Mouse (Mus musculus) hindbrain, embryonic 11.5 days (tissue): Measurements from ENCODE around the gene Ttll10. TPM values are rescaled to one million over a fixed set of nuclear protein-coding genes. Genes with fewer than 3 reads are reported as not detected.

ENCODE experiments used
- ATAC-seq: fragments of 200-750 bp; cut with Nextera tagmentation; 2 replicates; pipeline ENCODE4 v1.8.0; 2017; ENCODE audit warnings: mild to moderate bottlenecking, moderate TSS enrichment, moderate library complexity; ENCODE audit not compliant: low FRiP score
- DNase-seq: peaks from one replicate; pipeline ENCODE4 v3.0.0-alpha.2; 2015; ENCODE audit warnings: low spot score
- H3K27ac ChIP-seq: fragments of 300-500 bp; sonication (generic); 2 replicates; pipeline ENCODE4 v1.5.1; 2014; ENCODE audit warnings: mild to moderate bottlenecking, low read depth, low read length
- H3K27me3 ChIP-seq: fragments of 300-500 bp; sonication (generic); 2 replicates; pipeline ENCODE4 v1.6.1; 2014; ENCODE audit warnings: mild to moderate bottlenecking, low read length, moderate library complexity, mixed read lengths; ENCODE audit not compliant: control insufficient read depth, insufficient read depth
- H3K36me3 ChIP-seq: fragments of 300-500 bp; sonication (generic); 2 replicates; pipeline ENCODE4 v1.6.1; 2014; ENCODE audit warnings: mild to moderate bottlenecking, low read length, moderate library complexity, mixed read lengths; ENCODE audit not compliant: control insufficient read depth, insufficient read depth
- H3K4me1 ChIP-seq: fragments of 300-500 bp; sonication (generic); replicated peaks from 2 replicates; pipeline ENCODE4 v1.6.1; 2014; ENCODE audit warnings: low read length, mixed read lengths; ENCODE audit not compliant: control insufficient read depth, insufficient read depth
- H3K4me2 ChIP-seq: fragments of 300-500 bp; sonication (generic); replicated peaks from 2 replicates; pipeline ENCODE4 v1.6.1; 2014; ENCODE audit warnings: mild to moderate bottlenecking, low read depth, low read length
- H3K4me3 ChIP-seq: fragments of 300-500 bp; sonication (generic); 2 replicates; pipeline ENCODE4 v1.5.1; 2014; ENCODE audit warnings: low read depth, low read length
- H3K9ac ChIP-seq: fragments of 300-500 bp; sonication (generic); 2 replicates; pipeline ENCODE4 v1.6.1; 2014; ENCODE audit warnings: low read depth, low read length
- H3K9me3 ChIP-seq: fragments of 300-500 bp; sonication (generic); 2 replicates; pipeline ENCODE4 v1.6.1; 2016; ENCODE audit warnings: low read length; ENCODE audit not compliant: control insufficient read depth
- WGBS: fragments of 180-500 bp; shearing (Covaris S2); extraction: QIAGEN DNeasy Blood & Tissue Kit; methylation state at CpG from one replicate; pipeline ENCODE4 v1.1.7; 2014; 5-methylcytosine and 5-hydroxymethylcytosine counted together
- microRNA counts: library from miRNA; unstranded; fragments of <30 nt; microRNA quantifications from one replicate; lab custom pipeline; 2015
- polyA plus RNA-seq: library from polyadenylated mRNA; unstranded; fragments of >200 nt; fragmentation: Nextera tagmentation; extraction: Ambion mirVana; gene quantifications from 2 replicates; pipeline ENCODE4 v1.2.1, GENCODE M21; 2014

The Ttll10 gene
- polyA plus RNA-seq, 1 experiment from 2014 or later = not detected

DNA sequence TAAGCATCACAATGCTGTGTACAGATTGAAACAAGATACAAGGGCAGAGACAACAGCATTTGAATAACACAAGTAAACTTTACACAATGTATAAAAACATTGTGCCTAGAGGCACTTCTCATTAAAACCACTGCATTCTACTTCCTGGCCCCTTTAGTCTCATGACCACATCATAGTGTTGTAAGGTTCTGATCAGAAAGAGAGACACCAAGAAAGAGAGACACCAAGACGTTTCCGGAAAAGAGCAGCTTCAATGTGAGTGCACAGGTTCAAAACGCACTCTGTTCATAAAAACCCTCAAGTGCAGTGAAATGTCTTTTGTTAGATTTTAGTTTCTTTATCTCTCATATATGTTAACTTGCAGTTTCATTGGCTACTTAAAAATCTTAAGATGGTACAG, 55.1 kb downstream of the Ttll10 start:
- DNase-seq (no peak), ATAC-seq (no peak)
- Histone ChIP-seq H3K9ac (no peak overlapping the region), H3K27me3 (no peaks in the 10 kb centered on the region), H3K36me3 (peaks cover 29% of the 10 kb centered on the region), H3K9me3 (no peaks in the 10 kb centered on the region), H3K4me3 (no peak overlapping the region), H3K4me2 (no peak overlapping the region), H3K27ac (no peak overlapping the region), H3K4me1 (no peaks in the 10 kb centered on the region)
- 95% methylated on average over 3 of the region's 3 CpGs for WGBS

DNA sequence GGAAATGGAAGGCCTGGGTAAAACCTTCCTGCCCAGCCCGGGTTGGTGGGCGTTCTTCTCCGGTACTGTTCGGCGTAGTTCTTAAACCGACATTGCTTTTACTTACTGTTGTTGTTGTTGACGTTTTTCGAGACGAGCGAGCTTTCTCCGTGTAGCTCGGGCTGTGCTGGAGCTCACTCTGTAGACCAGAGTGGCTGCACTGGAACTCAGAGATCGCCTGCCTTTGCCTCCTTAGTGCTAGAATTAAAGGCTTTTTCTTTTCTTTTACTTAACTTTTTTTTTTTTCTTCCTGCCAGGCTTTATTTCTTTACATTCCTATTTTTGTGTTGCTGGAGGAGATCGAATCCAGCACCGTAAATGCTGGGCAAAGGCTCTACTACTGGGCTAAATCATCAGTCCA, 65.6 kb downstream of the Ttll10 start:
- DNase-seq = no peak

DNA sequence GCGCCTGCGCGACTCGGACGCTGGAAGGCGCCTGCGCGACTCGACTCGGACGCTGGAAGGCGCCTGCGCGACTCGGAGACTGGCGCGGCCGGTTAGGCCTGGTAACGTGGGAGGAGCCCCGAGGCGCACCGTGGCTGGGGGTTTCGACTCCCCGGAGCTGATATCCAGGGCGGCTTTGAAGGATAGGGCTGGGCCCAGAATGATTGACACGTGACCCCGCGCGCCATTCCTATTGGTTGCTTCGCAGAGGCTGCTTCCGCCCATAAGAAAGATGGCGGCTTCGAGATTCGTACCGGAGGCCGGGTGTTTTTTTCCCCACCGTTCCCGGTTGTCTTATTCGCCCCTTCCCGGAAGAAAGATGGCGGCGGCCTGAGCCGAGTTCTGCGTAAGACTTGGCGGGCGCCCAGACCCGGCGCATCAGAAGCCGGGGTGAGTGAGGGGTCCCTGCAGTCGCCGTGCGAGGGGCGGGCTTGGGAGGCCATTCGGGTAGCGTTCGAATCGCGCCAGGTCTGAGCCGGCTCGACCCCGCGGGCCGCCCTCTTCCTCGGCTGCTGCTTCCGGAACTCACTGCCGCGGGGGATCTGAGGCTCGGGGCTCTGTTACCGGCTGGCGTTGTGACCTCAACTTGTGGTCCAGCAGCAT, 66.2 kb downstream of the Ttll10 start:
- under 1% methylated on average over 70 of the region's 70 CpGs for WGBS
- peak overlapping the region; percentile 60 for H3K4me2 ChIP-seq
- H3K36me3 ChIP-seq = no peaks in the 10 kb centered on the region

More for the DNA sequence above, 65.6 kb downstream of the Ttll10 start:
- Histone ChIP-seq H3K4me1 (peaks cover 13% of the 10 kb centered on the region), H3K9me3 (no peaks in the 10 kb centered on the region), H3K27ac (peak overlapping the region; percentile 92), H3K36me3 (no peaks in the 10 kb centered on the region), H3K9ac (peak overlapping the region; percentile 72), H3K4me3 (peak overlapping the region; percentile 85), H3K27me3 (no peaks in the 10 kb centered on the region), H3K4me2 (peak overlapping the region; percentile 60)
- no peak for ATAC-seq
- WGBS = 7% methylated on average over 15 of the region's 15 CpGs

GRCm38 (mm10) chr4:155992241-155992905, 66.8 kb downstream of the Ttll10 start, which contains the start of the genes B3galt6 and Sdf4:
B3galt6 (minus strand) TSS chr4:155992649.
Sdf4 (plus strand) TSS chr4:155992872.
- no peaks in the 10 kb centered on the region for H3K36me3 ChIP-seq
- under 1% methylated on average over 96 of the region's 99 CpGs for WGBS
- peak within 1 kb of the TSS; percentile 79 for H3K9ac ChIP-seq
- peak within 1 kb of the TSS; percentile 98 for H3K4me2 ChIP-seq
- peak; percentile 87 for DNase-seq
- H3K4me3 ChIP-seq = peak within 1 kb of the TSS; percentile 85
- H3K27me3 ChIP-seq = no peaks in the 10 kb centered on the region
- H3K9me3 ChIP-seq = no peaks in the 10 kb centered on the region
- ATAC-seq = peak; percentile 87
- H3K4me1 ChIP-seq = peaks cover 13% of the 10 kb centered on the region
- H3K27ac ChIP-seq = peak within 1 kb of the TSS; percentile 92

More for the DNA sequence above, 66.2 kb downstream of the Ttll10 start:
- H3K9me3 ChIP-seq = no peaks in the 10 kb centered on the region
- peak; percentile 96 for DNase-seq
- H3K9ac ChIP-seq = peak overlapping the region; percentile 72
- H3K27me3 ChIP-seq = no peaks in the 10 kb centered on the region
- peak overlapping the region; percentile 85 for H3K4me3 ChIP-seq
- H3K4me1 ChIP-seq = peaks cover 13% of the 10 kb centered on the region
- peak overlapping the region; percentile 92 for H3K27ac ChIP-seq
- peak; percentile 87 for ATAC-seq

- H3K4me3 ChIP-seq = peak overlapping the region; percentile 85
- H3K4me1 ChIP-seq = peaks cover 13% of the 10 kb centered on the region
- H3K36me3 ChIP-seq = no peaks in the 10 kb centered on the region
- H3K9ac ChIP-seq = peak overlapping the region; percentile 79
- no peaks in the 10 kb centered on the region for H3K9me3 ChIP-seq
- no peaks in the 10 kb centered on the region for H3K27me3 ChIP-seq
- peak overlapping the region; percentile 86 for H3K27ac ChIP-seq
- no peak; the same call in 1 of the 2 replicates for ATAC-seq
- 33% methylated on average over 37 of the region's 37 CpGs for WGBS
- H3K4me2 ChIP-seq = peak overlapping the region; percentile 98
- DNase-seq = no peak
Measured at GRCm38 (mm10) chr4:155991908-155992230, 67.3 kb downstream of the Ttll10 start.

DNA sequence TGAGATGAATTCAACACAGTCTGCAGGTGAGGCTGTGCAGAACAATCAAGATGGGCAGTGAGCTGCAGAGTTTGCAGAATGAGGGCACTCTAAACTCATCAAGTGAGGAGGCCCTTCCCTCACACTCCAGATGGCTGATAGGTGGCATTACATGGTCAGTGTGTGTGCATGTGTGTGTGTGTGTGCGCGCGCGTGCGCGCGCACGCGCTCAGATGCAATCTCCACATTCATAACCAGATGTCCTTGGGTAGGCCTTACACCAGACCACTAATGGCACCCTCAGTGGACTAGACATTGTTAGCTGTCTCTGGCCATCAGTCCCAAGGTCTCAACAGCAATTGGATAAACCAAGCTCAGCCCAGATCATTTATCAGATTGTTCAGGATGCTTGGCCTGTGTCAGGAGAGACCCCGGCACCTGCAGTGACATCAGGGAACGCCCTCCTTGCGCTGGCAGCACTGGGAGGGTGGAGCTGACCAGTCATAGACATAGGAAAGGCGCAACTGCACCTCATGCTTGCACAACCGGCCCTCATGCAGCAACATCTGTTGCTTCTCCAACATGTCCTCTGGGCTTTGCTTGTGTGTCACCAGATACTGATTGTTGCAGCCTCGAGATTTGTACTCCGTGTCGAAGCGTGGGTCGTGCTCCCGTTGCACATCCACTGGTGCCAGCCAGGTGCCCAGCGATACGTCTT, 67.9 kb downstream of the Ttll10 start:
- H3K36me3 ChIP-seq = no peaks in the 10 kb centered on the region
- H3K4me1 ChIP-seq = peaks cover 13% of the 10 kb centered on the region
- H3K9me3 ChIP-seq = no peaks in the 10 kb centered on the region
- DNase-seq = no peak
- no peaks in the 10 kb centered on the region for H3K27me3 ChIP-seq
- H3K4me3 ChIP-seq = peak overlapping the region; percentile 85
- WGBS = 88% methylated on average over 22 of the region's 22 CpGs
- H3K9ac ChIP-seq = peak overlapping the region; percentile 79
- no peak; the same call in 1 of the 2 replicates for ATAC-seq
- peak overlapping the region; percentile 98 for H3K4me2 ChIP-seq
- H3K27ac ChIP-seq = no peak overlapping the region

MicroRNAs encoded within 50 kb of the gene (microRNA counts, 519-probe panel; counts per million panel counts)
- microRNA mmu-miR-200a (lab: Ali Mortazavi, UCI) = 892 counts per million, percentile 1 among the panel's probes with 10 or more counts
- microRNA mmu-miR-200b (lab: Ali Mortazavi, UCI) = 4,091 counts per million, percentile 38 among the panel's probes with 10 or more counts
- 4,626 counts per million, percentile 52 among the panel's probes with 10 or more counts for microRNA mmu-miR-429 (lab: Ali Mortazavi, UCI)

Other genes with a start within 250 kb of the Ttll10 start
- 163 and 170 TPM in 2 replicates for gene Ccnl2, start 246.9 kb downstream of the Ttll10 start, polyA plus RNA-seq
- 112 and 123 TPM in 2 replicates for gene Aurkaip1, start 228.1 kb downstream of the Ttll10 start, polyA plus RNA-seq
- gene Mxra8, start 219.7 kb downstream of the Ttll10 start, polyA plus RNA-seq = 31.1 and 36.8 TPM in 2 replicates
- 7.5 and 8.8 TPM in 2 replicates for gene Dvl1, start 212.0 kb downstream of the Ttll10 start, polyA plus RNA-seq
- gene Tas1r3, start 196.1 kb downstream of the Ttll10 start, polyA plus RNA-seq = 0.46 TPM in 2 replicates
- gene Cptp, start 190.0 kb downstream of the Ttll10 start, polyA plus RNA-seq = 19.8 and 22.7 TPM in 2 replicates
- gene Ints11, start 189.9 kb downstream of the Ttll10 start, polyA plus RNA-seq = 93.1 and 95.4 TPM in 2 replicates
- 41.6 and 43.2 TPM in 2 replicates for gene Pusl1, start 167.6 kb downstream of the Ttll10 start, polyA plus RNA-seq
- gene Acap3, start 167.6 kb downstream of the Ttll10 start, polyA plus RNA-seq = 29.0 and 34.7 TPM in 2 replicates
- gene Ube2j2, start 115.6 kb downstream of the Ttll10 start, polyA plus RNA-seq = 142 and 160 TPM in 2 replicates
- gene C1qtnf12, start 97.1 kb downstream of the Ttll10 start, polyA plus RNA-seq = 21.0 and 24.0 TPM in 2 replicates
- gene B3galt6, start 66.8 kb downstream of the Ttll10 start, polyA plus RNA-seq = 18.2 and 19.4 TPM in 2 replicates
- gene Sdf4, start 66.5 kb downstream of the Ttll10 start, polyA plus RNA-seq = 136 and 143 TPM in 2 replicates
- 0.39 and 0.73 TPM in 2 replicates for gene Tnfrsf4, start 45.6 kb downstream of the Ttll10 start, polyA plus RNA-seq
- gene Tnfrsf18, start 33.2 kb downstream of the Ttll10 start, polyA plus RNA-seq = 0.74 and 2.4 TPM in 2 replicates
- gene 9430015G10Rik, start 50.6 kb upstream of the Ttll10 start, polyA plus RNA-seq = 44.0 and 44.4 TPM in 2 replicates
- gene Rnf223, start 71.1 kb upstream of the Ttll10 start, polyA plus RNA-seq = 0.73 and 0.76 TPM in 2 replicates
- gene Agrn, start 138.1 kb upstream of the Ttll10 start, polyA plus RNA-seq = 79.7 and 80.7 TPM in 2 replicates
- gene Isg15, start 141.4 kb upstream of the Ttll10 start, polyA plus RNA-seq = 0.54 and 1.2 TPM in 2 replicates
- 2.0 and 3.1 TPM in 2 replicates for gene AW011738, start 143.9 kb upstream of the Ttll10 start, polyA plus RNA-seq
- 1.1 and 1.4 TPM in 2 replicates for gene Perm1, start 156.5 kb upstream of the Ttll10 start, polyA plus RNA-seq
- 17.0 and 17.8 TPM in 2 replicates for gene Plekhn1, start 175.4 kb upstream of the Ttll10 start, polyA plus RNA-seq
- gene Noc2l, start 176.6 kb upstream of the Ttll10 start, polyA plus RNA-seq = 78.0 and 78.6 TPM in 2 replicates
- 1.8 and 3.1 TPM in 2 replicates for gene Samd11, start 196.2 kb upstream of the Ttll10 start, polyA plus RNA-seq